Mouse (Mus musculus): ENCODE measurements around the gene Raver2. TPM values are rescaled to one million over a fixed set of nuclear protein-coding genes. Genes with fewer than 3 reads are reported as not detected.
A peak's percentile ranks its signal among the peaks of the same experiment; 100 is the strongest.

Raver2 gene
- polyA plus RNA-seq, 1 experiment from 2014 or later = 12.2 TPM

DNA sequence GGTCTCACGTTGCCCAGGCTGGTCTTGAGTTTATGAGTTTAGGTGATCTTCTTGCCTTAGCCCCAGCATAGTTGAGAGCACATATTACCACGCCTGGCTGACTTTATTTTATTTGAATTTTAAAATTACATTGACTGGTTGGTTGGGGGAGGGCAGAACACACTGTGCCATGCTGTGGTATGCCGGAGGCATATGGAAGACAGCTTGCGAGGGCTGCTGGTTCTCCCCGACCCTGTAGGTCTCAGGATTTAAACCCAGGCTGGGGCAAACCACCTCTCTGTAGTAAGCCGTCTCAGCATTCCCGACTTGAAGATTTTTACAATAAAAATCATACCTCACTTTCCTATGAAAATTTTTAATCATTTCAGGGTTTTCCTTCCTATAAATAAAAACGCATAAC lies 66.2 kb downstream of the Raver2 start:
- Histone ChIP-seq H3K4me1 (ENCODE audit: control insufficient read depth, insufficient read depth, low read length) (no peaks in the 10 kb centered on the region), H3K36me3 (ENCODE audit: control insufficient read depth, insufficient read depth, low read length) (no peaks in the 10 kb centered on the region), H3K4me2 (ENCODE audit: low read depth, severe bottlenecking) (no peak overlapping the region), H3K9ac (ENCODE audit: low read length) (no peak overlapping the region), H3K4me3 (ENCODE audit: low read depth, low read length) (no peak overlapping the region), H3K9me3 (ENCODE audit: control insufficient read depth, low read length) (no peaks in the 10 kb centered on the region), H3K27me3 (ENCODE audit: control insufficient read depth, insufficient read depth, low read length) (no peaks in the 10 kb centered on the region), H3K27ac (replicated peaks; ENCODE audit: low read depth, low read length) (no peak overlapping the region)
- WGBS = 86% methylated on average over 8 of the region's 8 CpGs
- DNase-seq (ENCODE audit: low spot score) = no peak
- no peak for ATAC-seq (ENCODE audit: insufficient number of reproducible peaks, low FRiP score, low TSS enrichment, low read depth)

DNA sequence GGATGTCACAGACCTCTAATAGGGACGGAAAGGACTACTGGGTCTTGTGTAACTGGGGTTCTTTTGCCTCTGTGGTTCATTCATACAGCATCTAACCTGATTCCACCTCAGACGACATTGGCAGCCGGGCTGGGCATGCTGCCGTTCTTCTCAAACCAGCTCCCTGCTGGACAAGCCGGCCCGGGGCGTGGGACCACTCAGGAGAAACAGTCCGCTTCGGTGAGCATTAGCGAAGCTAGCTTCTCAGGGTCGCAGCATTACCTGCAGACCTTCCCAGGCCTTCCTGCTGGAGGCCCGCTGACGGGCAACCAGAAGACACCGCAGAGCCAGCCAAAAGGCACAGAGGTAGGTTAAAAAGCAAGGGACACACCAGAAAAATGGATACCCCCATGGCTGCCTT lies 67.1 kb downstream of the Raver2 start:
- H3K4me1 ChIP-seq (ENCODE audit: control insufficient read depth, insufficient read depth, low read length) = no peaks in the 10 kb centered on the region
- H3K4me2 ChIP-seq (ENCODE audit: low read depth, severe bottlenecking) = no peak overlapping the region
- no peak for ATAC-seq (ENCODE audit: insufficient number of reproducible peaks, low FRiP score, low TSS enrichment, low read depth)
- H3K27ac ChIP-seq (replicated peaks; ENCODE audit: low read depth, low read length) = no peak overlapping the region
- no peaks in the 10 kb centered on the region for H3K36me3 ChIP-seq (ENCODE audit: control insufficient read depth, insufficient read depth, low read length)
- H3K9ac ChIP-seq (ENCODE audit: low read length) = no peak overlapping the region
- H3K9me3 ChIP-seq (ENCODE audit: control insufficient read depth, low read length) = no peaks in the 10 kb centered on the region
- H3K27me3 ChIP-seq (ENCODE audit: control insufficient read depth, insufficient read depth, low read length) = no peaks in the 10 kb centered on the region
- DNase-seq (ENCODE audit: low spot score) = no peak
- 94% methylated on average over 14 of the region's 14 CpGs for WGBS
- no peak overlapping the region for H3K4me3 ChIP-seq (ENCODE audit: low read depth, low read length)

DNA sequence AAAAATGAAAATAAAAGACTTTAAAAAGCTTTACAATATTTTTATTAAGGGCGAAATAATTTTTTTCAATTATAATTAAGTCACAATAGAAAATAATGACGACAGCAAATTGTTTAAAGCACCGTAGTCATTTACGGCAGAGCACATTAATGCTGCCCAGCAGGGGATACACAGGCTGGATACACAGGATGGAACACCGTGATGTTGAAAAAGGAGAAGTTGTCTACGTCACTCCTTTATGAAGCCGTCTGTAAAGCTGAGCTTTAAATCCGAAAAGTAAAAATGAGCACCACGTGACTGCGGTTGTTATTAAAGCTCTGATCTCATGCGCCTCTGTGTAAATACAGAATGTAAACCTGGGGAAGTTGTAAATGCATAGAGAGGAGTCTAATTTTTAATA lies 69.2 kb downstream of the Raver2 start:
- no peak overlapping the region for H3K4me3 ChIP-seq (ENCODE audit: low read depth, low read length)

DNA sequence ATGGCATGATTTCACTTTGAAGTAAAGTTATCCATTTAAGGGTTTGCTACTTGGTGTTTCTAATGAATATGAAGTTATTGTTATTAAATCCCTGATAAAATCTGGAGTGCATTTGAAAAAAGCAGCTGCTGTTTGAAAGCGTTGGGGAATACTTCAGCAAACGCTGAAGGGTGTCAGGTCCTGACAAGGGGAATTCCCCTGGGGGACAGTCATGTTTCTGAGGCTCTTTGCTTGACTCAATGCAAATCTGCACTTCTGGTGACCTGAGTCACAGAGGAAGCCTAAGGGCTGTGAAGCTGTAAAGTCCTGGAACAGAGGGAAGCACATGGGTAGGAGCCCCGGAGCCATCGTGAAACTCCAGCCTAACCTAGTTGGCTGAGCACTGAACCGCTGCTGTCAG lies 73.0 kb downstream of the Raver2 start:
- no peak overlapping the region for H3K4me3 ChIP-seq (ENCODE audit: low read depth, low read length)
- DNase-seq (ENCODE audit: low spot score) (no peak), ATAC-seq (ENCODE audit: insufficient number of reproducible peaks, low FRiP score, low TSS enrichment, low read depth) (no peak)
- no peak overlapping the region for H3K27ac ChIP-seq (replicated peaks; ENCODE audit: low read depth, low read length)
- H3K9me3 ChIP-seq (ENCODE audit: control insufficient read depth, low read length) = no peaks in the 10 kb centered on the region
- H3K36me3 ChIP-seq (ENCODE audit: control insufficient read depth, insufficient read depth, low read length) = no peaks in the 10 kb centered on the region
- H3K9ac ChIP-seq (ENCODE audit: low read length) = no peak overlapping the region
- H3K4me2 ChIP-seq (ENCODE audit: low read depth, severe bottlenecking) = no peak overlapping the region
- H3K4me1 ChIP-seq (ENCODE audit: control insufficient read depth, insufficient read depth, low read length) = no peaks in the 10 kb centered on the region
- H3K27me3 ChIP-seq (ENCODE audit: control insufficient read depth, insufficient read depth, low read length) = no peaks in the 10 kb centered on the region
- 78% methylated on average over 5 of the region's 5 CpGs for WGBS

More for the DNA sequence above, 69.2 kb downstream of the Raver2 start:
- no peak for DNase-seq (ENCODE audit: low spot score)
- Histone ChIP-seq H3K36me3 (ENCODE audit: control insufficient read depth, insufficient read depth, low read length) (no peaks in the 10 kb centered on the region), H3K4me1 (ENCODE audit: control insufficient read depth, insufficient read depth, low read length) (no peaks in the 10 kb centered on the region), H3K9ac (ENCODE audit: low read length) (no peak overlapping the region), H3K9me3 (ENCODE audit: control insufficient read depth, low read length) (no peaks in the 10 kb centered on the region), H3K4me2 (ENCODE audit: low read depth, severe bottlenecking) (no peak overlapping the region), H3K27ac (replicated peaks; ENCODE audit: low read depth, low read length) (no peak overlapping the region), H3K27me3 (ENCODE audit: control insufficient read depth, insufficient read depth, low read length) (no peaks in the 10 kb centered on the region)
- WGBS = 79% methylated on average over 11 of the region's 11 CpGs
- no peak for ATAC-seq (ENCODE audit: insufficient number of reproducible peaks, low FRiP score, low TSS enrichment, low read depth)

DNA sequence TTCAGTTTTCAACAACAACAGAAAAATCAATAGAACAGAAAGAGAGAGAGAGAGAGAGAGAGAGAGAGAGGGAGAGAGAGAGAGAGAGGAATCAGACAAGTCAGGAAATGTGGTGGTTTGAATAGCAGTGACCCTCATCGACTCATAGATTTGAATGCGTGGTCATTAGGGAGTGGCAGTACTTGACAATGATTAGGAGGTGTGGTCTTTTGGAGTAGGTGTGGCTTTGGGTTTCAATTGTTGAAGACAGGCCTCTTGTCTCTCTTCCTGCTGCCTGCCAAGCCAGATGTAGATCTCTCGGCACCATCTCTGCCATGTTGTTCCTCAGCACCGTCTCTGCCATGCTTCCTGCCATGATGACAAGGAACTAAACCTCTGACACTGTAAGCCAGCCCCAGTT lies 75.1 kb downstream of the Raver2 start:
- Histone ChIP-seq H3K9ac (ENCODE audit: low read length) (no peak overlapping the region), H3K4me2 (ENCODE audit: low read depth, severe bottlenecking) (no peak overlapping the region), H3K27ac (replicated peaks; ENCODE audit: low read depth, low read length) (no peak overlapping the region), H3K9me3 (ENCODE audit: control insufficient read depth, low read length) (no peaks in the 10 kb centered on the region), H3K36me3 (ENCODE audit: control insufficient read depth, insufficient read depth, low read length) (no peaks in the 10 kb centered on the region; the same call in 1 of the 2 replicates), H3K4me3 (ENCODE audit: low read depth, low read length) (no peak overlapping the region), H3K27me3 (ENCODE audit: control insufficient read depth, insufficient read depth, low read length) (no peaks in the 10 kb centered on the region), H3K4me1 (ENCODE audit: control insufficient read depth, insufficient read depth, low read length) (no peaks in the 10 kb centered on the region)
- no peak for DNase-seq (ENCODE audit: low spot score)
- 79% methylated on average over 4 of the region's 4 CpGs for WGBS
- ATAC-seq (ENCODE audit: insufficient number of reproducible peaks, low FRiP score, low TSS enrichment, low read depth) = no peak

DNA sequence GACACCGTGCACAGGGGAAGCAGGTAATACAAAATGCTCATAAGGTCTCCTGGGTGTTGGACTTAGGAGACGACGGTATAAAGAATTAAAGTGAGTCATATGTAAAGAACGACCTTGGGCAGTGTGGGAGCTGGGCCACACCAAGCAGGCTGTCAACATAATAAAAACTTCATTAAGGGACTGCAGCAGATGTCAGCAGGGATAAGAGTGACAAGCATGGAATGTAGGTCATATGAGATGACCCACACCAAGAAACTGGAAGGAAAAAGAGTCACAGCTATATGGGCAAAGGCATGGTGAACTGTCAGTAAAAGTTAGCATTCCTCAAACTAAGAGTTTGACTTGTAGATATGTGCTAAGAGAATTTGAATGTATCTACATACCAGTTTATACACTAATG lies 75.6 kb downstream of the Raver2 start:
- DNase-seq (ENCODE audit: low spot score) = no peak
- Histone ChIP-seq H3K4me2 (ENCODE audit: low read depth, severe bottlenecking) (no peak overlapping the region), H3K9me3 (ENCODE audit: control insufficient read depth, low read length) (no peaks in the 10 kb centered on the region), H3K36me3 (ENCODE audit: control insufficient read depth, insufficient read depth, low read length) (no peaks in the 10 kb centered on the region; the same call in 1 of the 2 replicates), H3K4me1 (ENCODE audit: control insufficient read depth, insufficient read depth, low read length) (no peaks in the 10 kb centered on the region), H3K9ac (ENCODE audit: low read length) (no peak overlapping the region), H3K4me3 (ENCODE audit: low read depth, low read length) (no peak overlapping the region), H3K27ac (replicated peaks; ENCODE audit: low read depth, low read length) (no peak overlapping the region), H3K27me3 (ENCODE audit: control insufficient read depth, insufficient read depth, low read length) (no peaks in the 10 kb centered on the region)
- WGBS = 86% methylated on average over 4 of the region's 4 CpGs
- ATAC-seq (ENCODE audit: insufficient number of reproducible peaks, low FRiP score, low TSS enrichment, low read depth) = no peak

DNA sequence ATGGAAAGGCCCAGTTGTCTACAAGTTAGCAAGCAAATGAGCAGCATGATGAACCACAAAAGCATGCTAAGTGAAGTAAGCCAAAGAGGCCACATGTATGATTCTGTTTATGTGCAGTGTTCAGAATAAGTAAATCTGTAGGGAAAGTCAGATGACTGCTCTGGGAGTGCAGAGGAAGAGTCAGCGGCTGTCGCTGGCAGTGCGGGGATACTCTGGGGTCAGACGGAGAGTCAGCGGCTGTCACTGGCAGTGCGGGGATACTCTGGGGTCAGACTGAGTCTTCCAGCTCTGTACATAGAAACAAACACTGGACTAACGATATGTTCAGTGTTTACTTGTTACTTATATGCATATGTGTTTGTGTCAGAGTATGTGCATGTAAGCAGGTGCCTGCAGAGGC lies 76.0 kb downstream of the Raver2 start:
- ATAC-seq (ENCODE audit: insufficient number of reproducible peaks, low FRiP score, low TSS enrichment, low read depth) (no peak), DNase-seq (ENCODE audit: low spot score) (no peak)
- Histone ChIP-seq H3K4me1 (ENCODE audit: control insufficient read depth, insufficient read depth, low read length) (no peaks in the 10 kb centered on the region), H3K9ac (ENCODE audit: low read length) (no peak overlapping the region), H3K4me2 (ENCODE audit: low read depth, severe bottlenecking) (no peak overlapping the region), H3K36me3 (ENCODE audit: control insufficient read depth, insufficient read depth, low read length) (no peaks in the 10 kb centered on the region; the same call in 1 of the 2 replicates), H3K27me3 (ENCODE audit: control insufficient read depth, insufficient read depth, low read length) (no peaks in the 10 kb centered on the region), H3K27ac (replicated peaks; ENCODE audit: low read depth, low read length) (no peak overlapping the region), H3K4me3 (ENCODE audit: low read depth, low read length) (no peak overlapping the region), H3K9me3 (ENCODE audit: control insufficient read depth, low read length) (no peaks in the 10 kb centered on the region)
- WGBS = 89% methylated on average over 7 of the region's 7 CpGs

DNA sequence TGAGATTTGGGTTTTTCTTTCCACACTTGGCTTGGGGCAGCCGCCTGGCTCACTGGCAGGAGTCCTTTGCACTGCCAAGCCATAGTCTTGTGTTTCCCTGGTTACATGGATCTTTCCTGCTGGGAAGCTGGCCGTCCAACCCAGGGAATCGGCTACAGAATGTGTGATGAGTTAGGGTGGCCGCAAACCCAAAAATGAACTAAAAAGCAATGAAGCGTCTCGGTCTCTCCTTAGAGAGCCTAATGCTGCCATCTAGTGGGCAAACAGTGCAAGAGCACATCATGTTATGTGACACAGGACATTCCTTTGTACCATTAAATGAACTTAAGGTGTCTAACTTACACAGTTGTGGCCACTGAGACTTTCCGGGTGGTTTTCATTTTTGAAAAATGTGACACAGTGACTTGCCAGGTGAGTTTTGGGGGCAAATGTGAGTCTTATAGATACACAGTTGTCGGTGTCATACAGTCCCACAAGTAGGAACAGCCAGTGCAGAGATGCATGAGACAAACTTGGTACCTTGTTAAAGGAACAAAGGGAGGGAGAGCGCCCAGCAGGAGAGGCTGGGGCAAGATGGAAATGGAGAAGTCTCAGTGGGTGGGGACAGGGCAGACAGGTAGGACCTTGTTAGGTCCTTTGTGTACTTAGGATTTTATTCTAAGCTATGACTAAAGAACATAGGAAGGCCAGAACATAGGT lies 77.4 kb downstream of the Raver2 start:
- H3K4me2 ChIP-seq (ENCODE audit: low read depth, severe bottlenecking) = no peak overlapping the region
- WGBS = 36% methylated on average over 9 of the region's 9 CpGs

More for the DNA sequence above, 77.4 kb downstream of the Raver2 start:
- H3K27me3 ChIP-seq (ENCODE audit: control insufficient read depth, insufficient read depth, low read length) = no peaks in the 10 kb centered on the region
- H3K27ac ChIP-seq (replicated peaks; ENCODE audit: low read depth, low read length) = no peak overlapping the region
- H3K4me3 ChIP-seq (ENCODE audit: low read depth, low read length) = no peak overlapping the region
- ATAC-seq (ENCODE audit: insufficient number of reproducible peaks, low FRiP score, low TSS enrichment, low read depth) = no peak
- no peaks in the 10 kb centered on the region for H3K9me3 ChIP-seq (ENCODE audit: control insufficient read depth, low read length)
- DNase-seq (ENCODE audit: low spot score) = peak; percentile 76
- no peaks in the 10 kb centered on the region; the same call in 1 of the 2 replicates for H3K36me3 ChIP-seq (ENCODE audit: control insufficient read depth, insufficient read depth, low read length)
- H3K4me1 ChIP-seq (ENCODE audit: control insufficient read depth, insufficient read depth, low read length) = no peaks in the 10 kb centered on the region
- no peak overlapping the region for H3K9ac ChIP-seq (ENCODE audit: low read length)

Data from limb, embryonic 11.5 days (tissue).